Mouse (Mus musculus) small intestine, adult 2 months (tissue): ENCODE data around the gene Rap1gds1. TPM values are rescaled to one million over a fixed set of nuclear protein-coding genes. Genes with fewer than 3 reads are reported as not detected.

Experiments used
- H3K27ac ChIP-seq: fragments of 200-500 bp; 2 replicates; pipeline ENCODE4 v1.5.1; 2012; ENCODE audit warnings: low read depth, low read length, control low read depth, inconsistent platforms; ENCODE audit not compliant: insufficient read depth
- H3K27me3 ChIP-seq: fragments of 200-500 bp; 2 replicates; pipeline ENCODE4 v1.6.1; 2012; ENCODE audit warnings: mild to moderate bottlenecking, moderate library complexity, low read length, inconsistent platforms; ENCODE audit not compliant: control insufficient read depth, insufficient read depth
- H3K36me3 ChIP-seq: fragments of 200-500 bp; 2 replicates; pipeline ENCODE4 v1.6.1; 2012; ENCODE audit warnings: mild to moderate bottlenecking, low read length, control low read depth, inconsistent platforms; ENCODE audit not compliant: control insufficient read depth, insufficient read depth
- H3K4me1 ChIP-seq: fragments of 200-500 bp; 2 replicates; pipeline ENCODE4 v1.6.1; 2012; ENCODE audit warnings: low read length, inconsistent platforms, mixed read lengths; ENCODE audit not compliant: control insufficient read depth, insufficient read depth, insufficient read length
- H3K4me3 ChIP-seq: fragments of 200-500 bp; 2 replicates; pipeline ENCODE4 v1.5.1; 2012; ENCODE audit warnings: low read depth, mild to moderate bottlenecking, control low read depth, inconsistent platforms, low read length, moderate library complexity
- CTCF ChIP-seq: fragments of 200-500 bp; IDR thresholded peaks from 2 replicates; pipeline ENCODE4 v1.5.1; 2012; ENCODE audit warnings: low read depth, mild to moderate bottlenecking, control low read depth, inconsistent platforms, low read length, moderate library complexity, mixed read lengths; ENCODE audit not compliant: insufficient replicate concordance, insufficient read length; ENCODE audit errors: extremely low read depth
- POLR2A ChIP-seq: fragments of 200-500 bp; IDR thresholded peaks from 2 replicates; pipeline ENCODE4 v1.6.1; 2012; ENCODE audit warnings: low read depth, mild to moderate bottlenecking, control low read depth, inconsistent platforms, low read length, moderate library complexity
- WGBS: fragments of 180-500 bp; shearing (Covaris S2); methylation state at CpG from one replicate; pipeline ENCODE4 v1.1.7; 2018; 5-methylcytosine and 5-hydroxymethylcytosine counted together
- polyA plus RNA-seq: library from polyadenylated mRNA; depleted of rRNA; stranded (reverse); fragments of >200 nt; gene quantifications from 2 replicates; pipeline ENCODE4 v1.2.3, GENCODE M21; 2012

The Rap1gds1 gene
- polyA plus RNA-seq, 1 experiment: 8.4 TPM

DNA sequence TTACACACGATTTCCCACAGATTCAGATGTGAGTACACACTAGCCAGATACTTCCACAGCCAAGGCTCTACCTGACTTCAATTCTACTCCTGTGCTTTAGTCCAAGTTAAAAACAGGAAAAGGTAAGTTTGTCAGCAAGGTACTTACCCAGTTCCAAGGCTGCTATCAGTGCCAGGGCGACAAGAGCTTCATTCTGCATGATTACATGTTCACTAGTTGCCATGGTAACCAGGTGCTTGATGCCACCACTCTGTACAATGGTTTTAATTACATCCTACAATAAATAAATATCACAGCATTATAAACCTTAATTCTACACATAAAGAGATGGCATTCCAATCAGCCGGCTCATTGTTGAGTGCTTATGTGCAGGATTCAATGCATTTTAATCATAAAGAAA lies 129.5 kb downstream of the Rap1gds1 start:
- Histone ChIP-seq H3K27ac (no peak overlapping the region), H3K36me3 (peaks cover 31% of the 10 kb centered on the region), H3K4me1 (no peaks in the 10 kb centered on the region), H3K4me3 (no peak overlapping the region), H3K27me3 (no peaks in the 10 kb centered on the region)
- no peak for TF ChIP-seq POLR2A
- TF ChIP-seq CTCF: no peak
- WGBS: 93% methylated on average over 3 of the region's 3 CpGs

DNA sequence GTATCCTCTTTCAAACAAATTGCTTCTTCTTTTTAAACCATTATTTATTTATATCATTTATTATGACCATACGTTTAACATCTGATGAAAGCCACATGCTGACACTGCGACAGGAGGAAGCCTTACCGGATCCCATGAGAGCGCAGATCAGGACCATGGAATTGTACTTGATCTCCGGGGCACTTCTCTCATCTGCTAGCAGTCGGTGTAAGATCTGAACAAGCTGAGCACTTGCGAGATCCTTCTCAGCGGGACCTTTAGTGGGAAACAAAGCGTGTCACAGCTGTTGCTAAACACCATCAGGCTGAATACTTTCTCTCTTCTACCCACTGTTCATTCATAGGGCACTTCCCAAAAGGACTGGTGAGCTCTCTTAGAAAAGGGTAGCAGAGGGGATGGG lies 133.4 kb downstream of the Rap1gds1 start:
- no peak overlapping the region for H3K27ac ChIP-seq
- 88% methylated on average over 9 of the region's 9 CpGs for WGBS
- H3K4me1 ChIP-seq: no peaks in the 10 kb centered on the region
- no peak overlapping the region for H3K4me3 ChIP-seq
- H3K27me3 ChIP-seq: no peaks in the 10 kb centered on the region
- TF ChIP-seq CTCF (no peak), POLR2A (no peak)
- H3K36me3 ChIP-seq: peaks cover 47% of the 10 kb centered on the region

DNA sequence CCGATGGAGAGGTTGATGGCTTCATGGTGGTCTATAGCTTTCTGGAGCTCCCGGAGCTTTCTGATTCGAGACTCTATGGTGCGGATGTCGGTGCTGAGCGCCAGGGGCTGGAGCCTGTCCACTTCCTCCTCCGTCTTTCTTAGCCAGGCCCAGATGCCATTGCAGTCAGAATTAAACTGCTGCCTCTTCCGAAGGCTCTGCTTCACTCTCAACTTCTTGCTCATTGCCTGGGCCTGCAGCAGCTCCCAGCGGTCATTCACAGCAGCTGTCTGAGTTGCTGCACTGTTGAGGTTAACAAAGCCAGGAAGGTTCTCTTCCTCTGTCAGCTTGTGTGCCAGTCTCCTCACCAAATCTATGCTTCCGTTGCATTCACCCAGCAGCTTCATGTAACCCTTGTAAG lies 137.8 kb downstream of the Rap1gds1 start:
- H3K27me3 ChIP-seq: no peaks in the 10 kb centered on the region
- H3K4me1 ChIP-seq: no peaks in the 10 kb centered on the region
- no peak overlapping the region for H3K4me3 ChIP-seq
- 94% methylated on average over 10 of the region's 10 CpGs for WGBS
- peaks cover 30% of the 10 kb centered on the region for H3K36me3 ChIP-seq
- TF ChIP-seq POLR2A: no peak
- no peak for TF ChIP-seq CTCF
- H3K27ac ChIP-seq: no peak overlapping the region

DNA sequence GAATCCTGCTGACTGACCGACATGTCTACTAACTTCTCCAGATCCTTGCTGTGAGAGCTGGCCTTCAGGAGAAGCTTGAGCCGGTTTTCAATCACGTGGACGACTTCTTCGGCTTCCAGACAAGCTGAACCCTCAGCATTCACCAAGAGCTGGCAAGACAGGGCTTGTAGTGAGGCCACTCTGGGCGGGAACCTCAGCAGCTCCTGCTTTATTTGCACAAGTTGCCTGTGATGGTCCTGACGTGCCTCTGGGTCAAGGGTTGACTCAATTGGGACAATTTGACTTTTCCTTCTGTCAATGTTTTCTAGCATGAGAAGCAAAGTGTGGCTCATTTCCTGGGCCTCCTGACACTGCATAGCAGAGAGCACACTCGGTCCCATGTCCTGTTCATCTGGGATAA lies 138.2 kb downstream of the Rap1gds1 start:
- no peak overlapping the region for H3K4me3 ChIP-seq
- no peak overlapping the region for H3K27ac ChIP-seq
- TF ChIP-seq POLR2A (no peak), CTCF (no peak)
- no peaks in the 10 kb centered on the region for H3K27me3 ChIP-seq
- H3K36me3 ChIP-seq: peaks cover 28% of the 10 kb centered on the region
- whole genome bisulfite sequencing: 79% methylated on average over 8 of the region's 8 CpGs
- H3K4me1 ChIP-seq: no peaks in the 10 kb centered on the region

DNA sequence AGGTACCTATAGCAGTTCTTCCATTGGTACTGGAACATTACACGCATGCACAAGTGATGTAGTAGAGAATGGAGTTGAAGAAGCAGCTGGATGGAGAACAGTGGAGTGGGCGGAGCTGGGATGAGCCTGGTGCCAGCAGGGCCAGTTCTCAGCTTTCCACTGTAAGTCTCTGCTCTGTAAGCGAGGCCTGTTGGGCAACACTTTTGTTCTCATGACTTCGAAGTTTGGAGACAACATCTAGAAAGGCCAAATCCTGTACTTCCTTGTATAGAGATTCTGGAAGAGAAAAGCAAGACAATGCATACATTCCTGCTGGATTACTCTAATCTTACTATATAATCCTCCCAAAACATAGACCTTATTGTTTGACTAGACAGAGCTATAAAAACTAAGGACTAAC lies 147.6 kb downstream of the Rap1gds1 start:
- Histone ChIP-seq H3K27ac (no peak overlapping the region), H3K4me1 (no peaks in the 10 kb centered on the region), H3K36me3 (peaks cover 20% of the 10 kb centered on the region), H3K27me3 (no peaks in the 10 kb centered on the region), H3K4me3 (no peak overlapping the region)
- 96% methylated on average over 4 of the region's 4 CpGs for WGBS
- TF ChIP-seq POLR2A: no peak
- no peak for TF ChIP-seq CTCF

DNA sequence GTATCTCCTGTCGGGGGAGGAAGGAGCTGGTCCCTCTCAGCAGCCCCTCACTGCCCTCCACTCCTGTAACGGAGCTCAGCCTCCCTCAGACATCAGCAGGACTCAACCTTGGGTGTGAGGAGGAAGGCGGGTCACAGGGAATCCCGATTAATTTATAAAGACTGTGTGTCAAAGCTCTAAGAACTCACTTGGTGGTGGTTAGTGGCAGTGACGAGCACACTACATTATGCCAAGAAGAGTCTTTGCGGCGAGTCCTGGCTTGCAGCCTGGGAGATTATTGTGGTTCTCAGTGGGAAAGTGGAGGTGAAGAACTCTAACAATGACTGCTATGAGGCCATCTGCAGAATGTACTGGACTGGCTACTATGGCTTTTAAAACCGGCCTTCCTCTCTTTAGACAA lies 148.8 kb downstream of the Rap1gds1 start:
- H3K4me1 ChIP-seq: no peaks in the 10 kb centered on the region
- TF ChIP-seq POLR2A: no peak
- no peak for TF ChIP-seq CTCF
- H3K27me3 ChIP-seq: no peaks in the 10 kb centered on the region
- no peak overlapping the region for H3K4me3 ChIP-seq
- WGBS: 91% methylated on average over 8 of the region's 8 CpGs
- H3K36me3 ChIP-seq: peaks cover 22% of the 10 kb centered on the region
- no peak overlapping the region for H3K27ac ChIP-seq

DNA sequence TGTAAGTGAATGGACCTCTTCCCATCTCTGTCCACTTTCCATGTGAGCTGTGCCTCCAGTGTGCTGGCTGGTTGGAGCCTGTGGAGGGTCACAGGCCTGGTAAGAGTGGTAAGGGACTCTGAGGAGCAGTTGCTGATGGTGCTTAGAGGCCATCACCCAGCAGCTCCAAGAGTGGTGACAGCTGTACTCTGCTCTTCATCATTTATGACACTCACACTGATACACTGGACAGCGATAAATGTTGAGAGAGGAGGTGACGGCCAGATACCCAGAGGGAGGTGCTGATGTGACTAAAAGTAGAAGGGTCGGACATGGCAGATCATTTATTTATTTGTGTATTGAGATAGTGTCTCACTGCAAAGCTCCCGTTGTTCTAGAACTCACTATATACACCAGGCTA lies 156.8 kb downstream of the Rap1gds1 start:
- no peaks in the 10 kb centered on the region for H3K27me3 ChIP-seq
- no peak overlapping the region for H3K4me3 ChIP-seq
- no peaks in the 10 kb centered on the region; the same call in 1 of the 2 replicates for H3K4me1 ChIP-seq
- no peak for TF ChIP-seq POLR2A
- 88% methylated on average over 4 of the region's 4 CpGs for WGBS
- no peak overlapping the region for H3K27ac ChIP-seq
- H3K36me3 ChIP-seq: 0 out of 2 replicates have a peak, but pooled peaks cover 1% of the 10 kb centered on the region

DNA sequence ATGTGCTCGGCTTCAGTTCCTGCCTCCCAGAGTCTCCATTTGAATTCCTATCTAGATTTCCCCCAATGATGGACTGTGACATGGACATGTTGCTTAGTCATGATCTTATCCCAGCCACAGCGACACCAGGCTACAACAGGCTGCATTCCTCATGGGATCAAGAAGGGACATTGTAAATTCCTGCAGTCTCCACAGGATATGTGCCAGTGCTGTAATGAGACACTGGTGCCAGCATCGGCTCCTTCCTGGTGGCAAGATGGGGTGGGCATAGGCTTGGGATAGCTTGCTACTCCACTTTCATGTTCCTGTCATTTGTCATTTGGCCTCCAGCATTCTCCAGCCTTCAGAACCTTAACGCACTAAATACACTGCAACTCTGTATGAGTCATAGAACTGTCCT lies 158.0 kb downstream of the Rap1gds1 start:
- Histone ChIP-seq H3K27me3 (no peaks in the 10 kb centered on the region), H3K36me3 (0 out of 2 replicates have a peak, but pooled peaks cover 1% of the 10 kb centered on the region), H3K4me1 (no peaks in the 10 kb centered on the region; the same call in 1 of the 2 replicates), H3K27ac (no peak overlapping the region), H3K4me3 (no peak overlapping the region)
- 74% methylated on average over 4 of the region's 4 CpGs for WGBS
- no peak for TF ChIP-seq CTCF
- no peak for TF ChIP-seq POLR2A

DNA sequence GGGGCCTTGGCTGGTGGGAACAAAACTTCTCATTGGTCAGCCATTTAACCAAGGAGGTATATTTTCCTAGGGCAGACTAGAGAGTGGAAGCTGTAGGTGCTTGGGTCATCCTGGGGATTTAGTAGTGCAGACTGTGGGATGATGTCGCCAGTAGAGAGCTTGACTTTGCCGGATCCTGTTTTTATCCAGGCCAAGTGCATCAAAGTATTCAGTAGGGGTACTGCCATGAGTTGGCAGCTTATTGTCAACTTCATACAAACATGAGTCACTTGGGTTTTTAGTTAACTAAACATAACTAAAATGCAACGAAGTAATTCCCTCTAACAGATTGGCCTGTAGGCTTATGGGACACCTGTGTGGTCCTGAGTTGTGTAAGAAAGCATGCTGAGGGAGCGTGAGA lies 158.4 kb downstream of the Rap1gds1 start:
- 89% methylated on average over 4 of the region's 4 CpGs for WGBS
- Histone ChIP-seq H3K27ac (no peak overlapping the region), H3K4me3 (no peak overlapping the region), H3K27me3 (no peaks in the 10 kb centered on the region), H3K4me1 (no peaks in the 10 kb centered on the region; the same call in 1 of the 2 replicates), H3K36me3 (0 out of 2 replicates have a peak, but pooled peaks cover 1% of the 10 kb centered on the region)
- no peak for TF ChIP-seq CTCF
- no peak for TF ChIP-seq POLR2A
